32 mouse cellular contexts compared by ENCODE assay signal in genomic region chr9:81538354-81538753, GRCm38 (mm10).
DNase-seq lines count a peak whose midpoint lies in the region; ATAC-seq lines count a peak whose summit lies in the region.
"Had no signal": no experiment of that assay in that cellular context is flagged by ENCODE, and none has a peak within 500 bp of the region (broad histone marks: within the 10 kb centered on the region; RNA-seq: fewer than 3 reads in every experiment).

No protein-coding gene starts in this region.

- no peak overlapping the region for H3K4me3 ChIP-seq in hindbrain, embryonic 14.5 days (replicated peaks; ENCODE audit: low read length)
- H3K4me3 ChIP-seq: embryonic facial prominence, embryonic 12.5 days; erythroblast, embryonic 14.5 days; forebrain, embryonic 12.5 days; hindbrain, embryonic 12.5 days; limb, embryonic 15.5 days; liver, embryonic 13.5 days; megakaryocyte, embryonic 14.5 days; midbrain, embryonic 13.5 days; neural tube, embryonic 13.5 days had no signal

- no peaks in the 10 kb centered on the region for H3K36me3 ChIP-seq in hindbrain, embryonic 14.5 days (replicated peaks; ENCODE audit: control insufficient read depth, insufficient read depth)
- H3K36me3 ChIP-seq: embryonic facial prominence, embryonic 12.5 days; forebrain, embryonic 12.5 days; hindbrain, embryonic 12.5 days; limb, embryonic 15.5 days; liver, embryonic 13.5 days; midbrain, embryonic 13.5 days; neural tube, embryonic 13.5 days had no signal

- no peak overlapping the region for H3K9ac ChIP-seq in hindbrain, embryonic 14.5 days
- H3K9ac ChIP-seq: embryonic facial prominence, embryonic 12.5 days; forebrain, embryonic 12.5 days; hindbrain, embryonic 12.5 days; limb, embryonic 15.5 days; liver, embryonic 13.5 days; midbrain, embryonic 13.5 days; neural tube, embryonic 13.5 days had no signal

- DNase-seq in frontal cortex, adult 2 months (ENCODE audit: extremely low spot score in 1 of 2, low spot score in 1 of 2), result peak; percentile 1 to 40
- DNase-seq in frontal cortex, postnatal 25 days (ENCODE audit: low spot score in 2 of 2), result no peak
- DNase-seq in left cerebral cortex, postnatal 14 days (ENCODE audit: low spot score in 2 of 2), result peak; percentile 3 to 11
- no peak for DNase-seq in left cerebral cortex, adult 18-20 months (ENCODE audit: low spot score in 2 of 2)
- DNase-seq in brain, embryonic 18.5 days (ENCODE audit: low read depth, low spot score), result peak; percentile 12
- DNase-seq in mesoderm, embryonic 11.5 days (ENCODE audit: low read depth, low spot score), result peak; percentile 12
- no peak for DNase-seq in hindbrain, embryonic 14.5 days (ENCODE audit: low spot score)
- DNase-seq: adrenal gland, postnatal 25 days; cerebellum, adult 8-10 months; cerebellum, postnatal 25 days; gastrocnemius, postnatal 10 days; kidney, adult 8-10 months; kidney, postnatal 4 days; layer of hippocampus, postnatal 36 days; liver, embryonic 13.5 days; lung, adult 18-20 months; lung, postnatal 4 days; spleen, adult 18-20 months; thymus, adult 18-20 months; thymus, postnatal 25 days had no signal

- no peak overlapping the region for H3K4me2 ChIP-seq in hindbrain, embryonic 14.5 days (replicated peaks)
- H3K4me2 ChIP-seq: embryonic facial prominence, embryonic 12.5 days; forebrain, embryonic 12.5 days; hindbrain, embryonic 12.5 days; limb, embryonic 15.5 days; liver, embryonic 13.5 days; midbrain, embryonic 13.5 days; neural tube, embryonic 13.5 days had no signal

- H3K9me3 ChIP-seq in hindbrain, embryonic 14.5 days (ENCODE audit: control insufficient read depth, low read length), result no peaks in the 10 kb centered on the region
- H3K9me3 ChIP-seq: embryonic facial prominence, embryonic 12.5 days; forebrain, embryonic 12.5 days; hindbrain, embryonic 12.5 days; limb, embryonic 15.5 days; liver, embryonic 13.5 days; megakaryocyte, embryonic 14.5 days; midbrain, embryonic 13.5 days; neural tube, embryonic 13.5 days had no signal

- H3K27me3 ChIP-seq in hindbrain, embryonic 14.5 days (ENCODE audit: control insufficient read depth, insufficient read depth, low read length), result no peaks in the 10 kb centered on the region
- H3K27me3 ChIP-seq: embryonic facial prominence, embryonic 12.5 days; forebrain, embryonic 12.5 days; hindbrain, embryonic 12.5 days; limb, embryonic 15.5 days; liver, embryonic 13.5 days; megakaryocyte, embryonic 14.5 days; midbrain, embryonic 13.5 days; neural tube, embryonic 13.5 days had no signal

- no peak overlapping the region for H3K27ac ChIP-seq in hindbrain, embryonic 14.5 days
- H3K27ac ChIP-seq: embryonic facial prominence, embryonic 12.5 days; forebrain, embryonic 12.5 days; hindbrain, embryonic 12.5 days; kidney, postnatal 0 days; limb, embryonic 15.5 days; liver, embryonic 13.5 days; midbrain, embryonic 13.5 days; neural tube, embryonic 13.5 days had no signal

- no peak for ATAC-seq in hindbrain, embryonic 14.5 days (ENCODE audit: low FRiP score)
- ATAC-seq: CD4-positive, CD25-positive, alpha-beta regulatory T cell, adult 4 months; intestine, embryonic 16.5 days; lung, postnatal 0 days; midbrain, embryonic 13.5 days had no signal

- no peaks in the 10 kb centered on the region for H3K4me1 ChIP-seq in hindbrain, embryonic 14.5 days (replicated peaks; ENCODE audit: control insufficient read depth, insufficient read depth, low read length)
- H3K4me1 ChIP-seq: embryonic facial prominence, embryonic 12.5 days; forebrain, embryonic 12.5 days; hindbrain, embryonic 12.5 days; limb, embryonic 15.5 days; liver, embryonic 13.5 days; megakaryocyte, embryonic 14.5 days; midbrain, embryonic 13.5 days; neural tube, embryonic 13.5 days had no signal

- intact Hi-C loops in left cerebral cortex, postnatal 14 days (cut with DNase I), result no loop called here

Comparison
In these comparisons a context has a peak if more than half of its experiments do, and no peak if none do; other contexts are left out.
1. DNase-seq: peak in frontal cortex, adult 2 months (2 of 2), left cerebral cortex, postnatal 14 days (2 of 2), brain, embryonic 18.5 days (single experiment) and mesoderm, embryonic 11.5 days (single experiment); none in frontal cortex, postnatal 25 days (0 of 2), left cerebral cortex, adult 18-20 months (0 of 2) and hindbrain, embryonic 14.5 days (single experiment).